Mouse (Mus musculus): ENCODE data around the gene Dus3l.

The Dus3l gene

DNA sequence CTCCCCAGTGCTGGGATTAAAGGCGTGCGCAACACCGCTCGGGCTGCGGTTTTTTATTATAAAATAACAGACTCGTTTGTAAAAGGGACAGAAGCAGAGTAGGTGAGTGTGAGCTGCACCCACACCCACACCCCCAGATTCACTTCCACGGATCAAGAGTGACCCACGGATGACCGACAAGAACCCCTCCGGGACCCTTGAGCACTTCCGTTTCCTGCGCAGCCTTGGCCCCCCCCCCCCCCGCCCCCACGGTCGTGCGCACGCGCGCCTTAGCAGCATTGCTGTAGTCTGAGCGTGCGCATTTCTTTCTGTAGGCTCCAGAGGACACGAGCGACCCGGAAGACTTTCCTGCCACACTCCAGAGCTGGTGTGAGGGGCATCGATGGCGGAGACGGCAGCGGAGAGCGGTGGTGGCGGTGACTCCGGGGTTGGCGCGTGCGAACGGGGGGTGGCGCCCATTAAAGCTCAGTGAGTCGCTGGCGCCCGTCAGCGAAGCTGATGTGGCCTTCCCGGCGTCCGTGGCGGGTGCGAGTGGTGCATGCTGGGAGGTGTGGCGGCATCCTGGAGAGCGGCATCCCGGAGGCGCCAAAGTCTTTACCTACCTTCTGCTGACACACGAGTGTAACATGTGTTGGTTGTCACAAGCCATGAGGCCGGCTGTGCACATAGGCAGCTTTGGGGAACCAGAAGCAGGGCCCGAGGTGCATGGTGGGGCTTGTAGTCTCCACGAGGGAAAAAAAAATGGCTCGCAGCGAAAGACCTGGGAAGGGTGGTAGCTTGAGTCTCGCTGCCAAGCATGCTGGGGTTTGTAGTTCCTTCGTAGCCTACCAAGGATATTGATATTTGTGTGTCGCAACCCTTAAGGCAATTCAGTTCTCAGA is at the start of gene Dus3l:
Dus3l (plus strand) TSS at position 284 of the 881 bp plus-strand sequence.
- DNase-seq: peak; percentile 89 to 90

DNA sequence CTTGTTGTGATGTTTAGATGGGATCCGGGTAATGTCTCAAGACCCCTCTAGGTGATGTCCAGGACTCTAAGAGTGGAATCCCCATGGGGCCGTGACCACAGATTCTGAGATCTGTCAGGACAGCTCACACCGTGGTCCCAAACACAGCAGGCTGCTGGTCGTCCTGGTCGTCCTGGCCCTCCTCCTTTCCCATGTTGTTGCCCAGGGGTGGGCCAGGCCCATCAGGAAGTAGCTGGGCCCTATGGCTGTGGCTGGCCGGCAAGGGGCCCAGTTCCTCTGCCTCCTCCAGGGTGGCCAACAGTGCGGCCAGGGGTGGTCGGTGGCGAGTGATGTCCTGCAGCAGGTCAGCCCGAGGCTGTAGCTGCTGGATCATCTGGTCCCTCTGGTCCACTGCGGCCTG is 49.2 kb upstream of the Dus3l start:
- no peak for DNase-seq

DNA sequence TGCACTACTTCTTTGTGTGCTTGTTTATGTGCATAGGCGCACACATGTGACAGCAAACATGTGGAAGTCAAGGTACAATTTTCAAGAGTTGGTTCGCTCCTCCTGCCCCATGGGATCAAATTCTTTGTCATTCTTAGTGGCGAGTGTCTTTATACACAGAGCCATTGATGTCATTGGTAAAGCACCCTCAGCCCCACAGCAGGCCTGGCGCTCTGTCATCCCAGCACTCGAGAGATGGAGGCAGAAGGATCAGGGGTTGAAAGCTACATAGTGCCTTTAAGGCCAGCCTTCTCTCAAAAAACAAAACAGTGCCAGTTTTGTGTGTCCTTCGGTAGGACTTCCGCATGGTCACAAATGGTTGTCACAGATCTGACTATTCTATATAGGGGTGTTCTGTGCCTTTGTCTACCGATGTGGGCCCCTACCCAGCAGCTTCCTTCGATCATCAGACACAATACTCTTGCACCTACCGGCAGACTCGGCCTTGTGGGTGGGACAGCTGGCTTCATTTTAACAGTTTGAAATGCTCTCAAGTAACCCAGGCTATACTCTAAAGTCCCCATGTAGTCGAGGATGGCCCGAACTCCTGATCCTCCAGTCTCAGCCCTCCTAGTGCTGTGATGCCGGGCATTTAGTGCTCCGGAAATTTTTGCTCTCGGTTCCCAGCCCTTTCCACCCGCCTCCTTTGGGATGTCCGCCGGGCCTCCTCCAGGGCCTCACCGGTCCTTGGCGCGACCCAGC is 48.5 kb upstream of the Dus3l start:
- DNase-seq: no peak

DNA sequence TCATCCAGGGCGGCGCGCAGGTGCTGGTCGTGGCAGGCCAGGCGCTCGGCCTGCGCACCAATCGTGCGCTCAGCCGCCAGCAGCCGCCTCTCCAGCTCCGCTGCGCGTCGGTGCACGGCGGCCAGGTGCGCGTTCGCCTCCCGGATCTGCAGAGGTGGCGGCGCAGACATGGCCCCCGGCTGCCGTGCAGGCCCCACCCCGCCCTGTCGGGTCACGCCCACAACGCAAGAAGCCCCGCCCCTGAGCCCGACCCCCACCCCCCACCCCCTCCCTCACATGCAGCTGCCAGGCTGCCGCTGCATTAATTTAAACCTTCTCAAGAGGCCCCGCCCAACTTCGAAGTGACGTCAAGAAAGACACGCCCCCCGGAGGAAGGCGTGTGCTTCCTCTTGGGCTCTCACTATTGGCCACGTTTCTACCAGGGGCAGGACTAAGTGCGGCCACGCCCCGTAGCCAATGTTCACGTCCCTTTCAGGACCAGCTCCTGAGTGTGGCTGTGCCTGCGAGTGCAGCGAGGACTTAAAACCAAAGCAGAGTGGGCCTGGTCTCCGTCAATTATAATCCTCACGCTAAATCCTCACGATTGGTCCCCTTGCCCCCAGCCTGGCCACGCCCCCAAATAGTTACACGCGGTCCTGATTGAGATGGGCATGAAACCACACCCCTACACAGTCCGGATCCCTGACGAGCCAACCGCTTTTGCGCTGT is 47.7 kb upstream of the Dus3l start:
- peak; percentile 97 to 98 for DNase-seq

DNA sequence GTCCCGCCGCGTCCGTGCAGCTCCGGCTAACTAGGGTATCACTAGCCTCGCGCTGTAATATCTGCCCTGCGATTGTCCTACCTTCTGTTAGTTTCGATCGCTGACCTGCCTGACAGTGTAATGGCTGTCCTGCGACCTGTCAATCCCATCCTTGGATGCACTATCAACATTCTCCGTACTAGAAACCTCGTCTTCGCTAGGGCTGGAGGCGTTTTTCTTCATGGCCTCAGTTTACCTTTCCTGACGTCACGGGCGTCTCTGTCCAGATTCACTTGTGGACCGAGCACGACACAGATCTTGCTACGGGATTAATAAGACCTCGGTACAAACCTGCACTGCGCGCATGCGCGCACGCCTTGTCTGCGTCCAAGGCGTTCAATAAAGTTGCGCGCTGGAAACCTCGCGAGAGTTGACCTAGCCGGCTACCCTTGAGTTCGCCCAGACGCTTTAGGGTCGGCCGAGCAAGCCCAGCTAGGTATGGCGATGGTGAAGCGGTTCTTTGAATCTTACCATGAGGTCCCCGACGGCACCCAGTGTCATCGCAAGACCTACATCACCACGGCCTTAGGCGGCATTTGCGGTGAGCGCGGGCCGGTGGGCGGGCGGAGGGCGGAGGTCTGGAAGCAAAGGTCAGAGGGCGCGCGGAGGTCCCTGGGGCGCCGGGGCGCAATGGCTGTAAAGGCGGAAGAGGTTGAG is 47.0 kb upstream of the Dus3l start, which contains the start of the genes Ndufa11 and Vmac:
Ndufa11 (plus strand) TSS at position 405 of the 696 bp plus-strand sequence.
Vmac (minus strand) TSS at position 660 of the 696 bp plus-strand sequence.
- DNase-seq: peak; percentile 95 to 97

DNA sequence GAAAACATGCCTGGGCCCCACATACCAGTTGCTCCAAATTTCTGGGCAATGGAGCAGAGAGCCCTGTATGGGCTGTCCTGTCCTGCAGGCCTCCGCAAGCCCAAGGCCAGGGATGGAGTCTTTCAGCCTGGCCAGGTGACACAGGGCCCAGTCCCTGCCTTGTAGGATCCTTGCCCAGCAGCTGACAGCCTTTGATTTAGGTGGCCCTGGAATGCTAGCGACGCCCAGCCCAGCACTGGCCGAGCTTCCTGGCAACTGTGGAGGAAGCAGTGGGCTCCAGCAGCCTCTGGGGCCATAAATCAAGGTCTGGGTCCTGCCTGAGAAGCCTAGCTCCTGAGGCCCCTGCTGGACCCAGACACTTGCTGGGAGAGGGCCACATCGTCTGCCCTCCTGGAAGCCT is 42.1 kb upstream of the Dus3l start:
- DNase-seq: no peak

- no peak for DNase-seq
Observed at GRCm38 (mm10) chr17:56723419-56724161, 41.0 kb upstream of the Dus3l start.

- DNase-seq: no peak
Observed at GRCm38 (mm10) chr17:56727029-56727649, 37.4 kb upstream of the Dus3l start.

- no peak for DNase-seq
Observed at GRCm38 (mm10) chr17:56727659-56728058, 36.9 kb upstream of the Dus3l start.

- peak; percentile 69 to 86 for DNase-seq
Observed at GRCm38 (mm10) chr17:56728117-56728516, 36.4 kb upstream of the Dus3l start.

- DNase-seq: no peak
Observed at GRCm38 (mm10) chr17:56729151-56729550, 35.4 kb upstream of the Dus3l start.

- DNase-seq: no peak
Observed at GRCm38 (mm10) chr17:56729656-56730055, 34.9 kb upstream of the Dus3l start.

- no peak for DNase-seq
Observed at GRCm38 (mm10) chr17:56736534-56736933, 28.0 kb upstream of the Dus3l start.

GRCm38 (mm10) chr17:56738221-56738620 is 26.3 kb upstream of the Dus3l start:
- no peak for DNase-seq

GRCm38 (mm10) chr17:56740118-56740787 is 24.3 kb upstream of the Dus3l start:
- no peak for DNase-seq

GRCm38 (mm10) chr17:56740788-56741160 is 23.8 kb upstream of the Dus3l start:
- no peak for DNase-seq

GRCm38 (mm10) chr17:56744173-56744572 is 20.4 kb upstream of the Dus3l start:
- DNase-seq: no peak

- peak; percentile 60 to 81 for DNase-seq
Observed at GRCm38 (mm10) chr17:56751404-56752072, 13.0 kb upstream of the Dus3l start.

GRCm38 (mm10) chr17:56753452-56753851 is 11.1 kb upstream of the Dus3l start:
- no peak for DNase-seq
